Mouse (Mus musculus) cortical plate, adult 2 months (tissue): Measurements from ENCODE around the gene Tmem136.

Source experiments
- CTCF ChIP-seq: fragments of 200-500 bp; IDR thresholded peaks from 2 replicates; pipeline ENCODE4 v1.5.1; 2011; ENCODE audit warnings: mild to moderate bottlenecking, control low read depth, low read length; ENCODE audit not compliant: insufficient read depth; ENCODE audit errors: extremely low read depth
- POLR2A ChIP-seq: fragments of 200-500 bp; IDR thresholded peaks from 2 replicates; pipeline ENCODE4 v1.6.1; 2011; ENCODE audit warnings: mild to moderate bottlenecking, low read length, control low read depth; ENCODE audit not compliant: insufficient read depth; ENCODE audit errors: extremely low read depth

DNA sequence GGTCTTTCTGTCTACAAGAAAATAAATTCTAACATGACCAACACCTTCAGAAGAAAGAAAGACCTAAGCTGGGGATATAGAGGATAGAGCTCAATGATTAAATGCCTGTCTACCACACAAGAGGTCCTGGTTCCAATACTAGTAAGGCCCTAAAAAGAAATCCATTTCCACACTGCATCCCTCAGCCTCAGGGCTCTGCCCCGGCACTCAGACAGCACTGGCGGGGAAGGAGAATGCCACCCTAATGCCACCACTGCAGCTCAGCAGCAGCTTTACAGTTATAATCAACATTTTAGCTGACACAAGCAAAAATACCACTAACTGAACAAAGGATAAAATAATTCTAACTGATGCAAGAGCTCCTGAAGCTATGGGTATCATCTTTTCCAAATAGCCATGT is 46.2 kb downstream of the Tmem136 start:
- TF ChIP-seq CTCF = no peak
- no peak for TF ChIP-seq POLR2A
